Mouse (Mus musculus) neural tube, embryonic 15.5 days (tissue): ENCODE measurements around the gene Mindy2. TPM values are rescaled to one million over a fixed set of nuclear protein-coding genes. Genes with fewer than 3 reads are reported as not detected.
"Not testable (repeated sequence)": the region's sequence is repeated elsewhere in the genome, so short reads cannot be mapped to it uniquely, and the experiment has no call there.

ENCODE experiments used
- ATAC-seq: fragments of 200-750 bp; cut with Nextera tagmentation; 2 replicates; pipeline ENCODE4 v1.8.0; 2017; ENCODE audit warnings: mild to moderate bottlenecking, moderate TSS enrichment, moderate library complexity; ENCODE audit not compliant: low FRiP score
- H3K27ac ChIP-seq: fragments of 300-500 bp; sonication (generic); replicated peaks from 2 replicates; pipeline ENCODE4 v1.5.1; 2015; ENCODE audit warnings: mild to moderate bottlenecking, inconsistent platforms
- H3K27me3 ChIP-seq: fragments of 300-500 bp; sonication (generic); replicated peaks from 2 replicates; pipeline ENCODE4 v1.6.1; 2015; ENCODE audit warnings: inconsistent platforms
- H3K36me3 ChIP-seq: fragments of 300-500 bp; sonication (generic); 2 replicates; pipeline ENCODE4 v1.6.1; 2015; ENCODE audit warnings: inconsistent platforms
- H3K4me1 ChIP-seq: fragments of 300-500 bp; sonication (generic); 2 replicates; pipeline ENCODE4 v1.6.1; 2015; ENCODE audit warnings: inconsistent platforms
- H3K4me2 ChIP-seq: fragments of 300-500 bp; sonication (generic); 2 replicates; pipeline ENCODE4 v1.6.1; 2015; ENCODE audit warnings: inconsistent platforms, mild to moderate bottlenecking, moderate library complexity
- H3K4me3 ChIP-seq: fragments of 300-500 bp; sonication (generic); replicated peaks from 2 replicates; pipeline ENCODE4 v1.5.1; 2015; ENCODE audit warnings: mild to moderate bottlenecking, inconsistent platforms
- H3K9ac ChIP-seq: fragments of 300-500 bp; sonication (generic); replicated peaks from 2 replicates; pipeline ENCODE4 v1.6.1; 2015; ENCODE audit warnings: mild to moderate bottlenecking, inconsistent platforms
- H3K9me3 ChIP-seq: fragments of 300-500 bp; sonication (generic); replicated peaks from 2 replicates; pipeline ENCODE4 v1.6.1; 2016; ENCODE audit warnings: inconsistent platforms
- WGBS: fragments of 180-500 bp; shearing (Covaris S2); methylation state at CpG from one replicate; pipeline ENCODE4 v1.1.7; 2015; ENCODE audit warnings: mixed read lengths; 5-methylcytosine and 5-hydroxymethylcytosine counted together
- polyA plus RNA-seq: library from polyadenylated mRNA; unstranded; fragments of >200 nt; fragmentation: Nextera tagmentation; extraction: Ambion mirVana; gene quantifications from 2 replicates; pipeline ENCODE4 v1.2.1, GENCODE M21; 2015

Gene Mindy2
- polyA plus RNA-seq, 1 experiment from 2014 or later: 22.3 TPM

GRCm38 (mm10) chr9:70570351-70570750 lies 86.6 kb downstream of the Mindy2 start:
- H3K9me3 ChIP-seq: no peaks in the 10 kb centered on the region
- H3K4me3 ChIP-seq: no peak overlapping the region
- 97% methylated on average over 8 of the region's 8 CpGs for WGBS
- H3K27me3 ChIP-seq: no peaks in the 10 kb centered on the region
- no peak overlapping the region for H3K4me2 ChIP-seq
- ATAC-seq: no peak
- no peak overlapping the region for H3K9ac ChIP-seq
- no peak overlapping the region for H3K27ac ChIP-seq
- no peaks in the 10 kb centered on the region for H3K4me1 ChIP-seq
- peaks cover 15% of the 10 kb centered on the region for H3K36me3 ChIP-seq

DNA sequence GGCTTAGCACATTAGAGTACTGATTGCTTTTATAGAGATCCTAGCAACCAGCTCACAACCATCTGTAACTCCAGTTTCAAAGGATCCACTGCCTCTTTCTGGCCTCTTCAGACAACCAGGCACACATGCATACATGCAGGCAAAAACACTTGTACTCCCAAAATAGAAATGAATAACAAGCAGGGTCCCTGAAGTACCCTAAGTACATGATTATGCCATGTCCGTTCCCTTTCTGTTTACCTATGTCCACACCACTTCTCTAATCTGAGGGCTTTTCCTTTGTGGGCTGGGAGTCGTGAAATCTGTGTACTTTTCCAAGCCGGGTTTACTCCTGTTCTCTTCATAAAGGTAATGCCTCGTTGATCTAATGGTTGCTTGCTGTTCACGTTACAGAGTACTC lies 89.3 kb downstream of the Mindy2 start:
- Histone ChIP-seq H3K9ac (no peak overlapping the region), H3K27me3 (no peaks in the 10 kb centered on the region), H3K9me3 (no peaks in the 10 kb centered on the region), H3K27ac (no peak overlapping the region), H3K4me2 (no peak overlapping the region), H3K36me3 (peaks cover 2% of the 10 kb centered on the region), H3K4me1 (no peaks in the 10 kb centered on the region), H3K4me3 (no peak overlapping the region)
- 88% methylated on average over 5 of the region's 5 CpGs for WGBS
- ATAC-seq: no peak

GRCm38 (mm10) chr9:70562825-70563224 lies 94.1 kb downstream of the Mindy2 start:
- Histone ChIP-seq H3K36me3 (no peaks in the 10 kb centered on the region), H3K27me3 (no peaks in the 10 kb centered on the region), H3K4me3 (no peak overlapping the region), H3K4me1 (no peaks in the 10 kb centered on the region), H3K4me2 (no peak overlapping the region), H3K27ac (no peak overlapping the region), H3K9me3 (no peaks in the 10 kb centered on the region), H3K9ac (no peak overlapping the region)
- no peak for ATAC-seq
- WGBS: 96% methylated on average over 3 of the region's 3 CpGs

DNA sequence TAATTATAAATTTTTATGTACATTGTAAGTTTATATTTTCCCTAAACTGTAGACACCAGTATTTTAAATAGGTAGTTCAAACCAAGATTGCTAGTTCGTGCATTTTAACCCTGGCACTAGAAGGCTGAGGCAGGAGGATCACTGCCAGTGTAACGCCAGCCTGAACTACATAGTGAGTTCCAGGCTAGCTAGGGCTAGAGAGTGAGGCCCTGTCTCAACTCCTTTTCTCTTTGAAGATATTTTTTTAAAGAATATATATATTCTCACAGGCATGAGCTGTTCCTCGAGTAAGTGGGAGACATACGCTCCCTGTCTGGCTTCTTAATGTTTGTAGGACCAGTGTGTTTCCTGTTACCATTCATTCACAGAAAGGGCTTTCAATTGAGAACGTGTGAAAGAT lies 100.2 kb downstream of the Mindy2 start:
- peaks cover 9% of the 10 kb centered on the region; the same call in 1 of the 2 replicates for H3K36me3 ChIP-seq
- H3K9me3 ChIP-seq: no peaks in the 10 kb centered on the region
- no peak for ATAC-seq
- H3K4me2 ChIP-seq: no peak overlapping the region
- H3K27ac ChIP-seq: no peak overlapping the region
- no peak overlapping the region for H3K9ac ChIP-seq
- 95% methylated on average over 5 of the region's 5 CpGs for WGBS
- no peak overlapping the region for H3K4me3 ChIP-seq
- H3K4me1 ChIP-seq: no peaks in the 10 kb centered on the region
- no peaks in the 10 kb centered on the region for H3K27me3 ChIP-seq

- Histone ChIP-seq H3K36me3 (peaks cover 9% of the 10 kb centered on the region; the same call in 1 of the 2 replicates), H3K9ac (no peak overlapping the region), H3K4me1 (no peaks in the 10 kb centered on the region), H3K27me3 (no peaks in the 10 kb centered on the region), H3K4me3 (no peak overlapping the region), H3K4me2 (no peak overlapping the region), H3K9me3 (no peaks in the 10 kb centered on the region), H3K27ac (no peak overlapping the region)
- ATAC-seq: no peak
These were observed 101.5 kb downstream of the Mindy2 start for GRCm38 (mm10) chr9:70555431-70555830.

DNA sequence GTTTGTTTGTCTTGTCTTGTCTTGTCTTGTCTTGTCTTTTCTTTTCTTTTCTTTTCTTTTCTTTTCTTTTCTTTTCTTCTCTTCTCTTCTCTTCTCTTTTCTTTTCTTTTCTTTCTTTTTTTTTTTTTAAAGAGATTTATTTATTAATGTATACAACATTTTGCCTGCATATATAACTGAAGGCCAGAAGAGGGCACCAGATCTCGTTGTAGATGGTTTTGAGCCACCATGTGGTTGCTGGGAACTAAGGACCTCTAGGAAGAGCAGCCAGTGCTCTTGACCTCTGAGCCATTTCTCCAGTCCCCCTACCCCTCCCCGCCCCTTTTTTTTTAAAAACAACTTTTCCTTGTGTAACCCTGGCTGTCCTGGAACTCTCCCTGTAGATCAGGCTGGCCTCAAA lies 104.7 kb downstream of the Mindy2 start:
- H3K9me3 ChIP-seq, H3K9ac ChIP-seq, H3K36me3 ChIP-seq, H3K4me2 ChIP-seq, H3K4me3 ChIP-seq, H3K27me3 ChIP-seq, ATAC-seq, H3K4me1 ChIP-seq, H3K27ac ChIP-seq: not testable (repeated sequence)
- 96% methylated on average over 2 of the region's 2 CpGs for WGBS

GRCm38 (mm10) chr9:70551524-70551923 lies 105.5 kb downstream of the Mindy2 start:
- Histone ChIP-seq H3K9me3 (no peaks in the 10 kb centered on the region), H3K9ac (no peak overlapping the region), H3K4me2 (no peak overlapping the region), H3K27ac (no peak overlapping the region), H3K4me3 (no peak overlapping the region), H3K4me1 (peaks cover 9% of the 10 kb centered on the region), H3K36me3 (peaks cover 9% of the 10 kb centered on the region; the same call in 1 of the 2 replicates), H3K27me3 (no peaks in the 10 kb centered on the region)
- ATAC-seq: no peak
- WGBS: 100% methylated on average over 1 of the region's 1 CpGs

Other genes with a start within 250 kb of the Mindy2 start
- 17.9 and 58.6 TPM in 2 replicates for gene Ccnb2, start 235.6 kb downstream of the Mindy2 start, polyA plus RNA-seq
- gene Rnf111, start 153.4 kb downstream of the Mindy2 start, polyA plus RNA-seq: 27.9 and 28.8 TPM in 2 replicates
- 56.2 and 58.6 TPM in 2 replicates for gene Sltm, start 114.4 kb downstream of the Mindy2 start, polyA plus RNA-seq
- 0.42 and 0.74 TPM in 2 replicates for gene Gm10642, start 923 bp downstream of the Mindy2 start, polyA plus RNA-seq
- 53.1 and 59.5 TPM in 2 replicates for gene Adam10, start 21.8 kb upstream of the Mindy2 start, polyA plus RNA-seq